Mouse (Mus musculus) embryonic facial prominence, embryonic 14.5 days (tissue): ENCODE measurements around the gene Pars2. TPM values are rescaled to one million over a fixed set of nuclear protein-coding genes. Genes with fewer than 3 reads are reported as not detected.

Experiments used
- ATAC-seq: fragments of 200-750 bp; cut with Nextera tagmentation; 2 replicates; pipeline ENCODE4 v1.8.0; 2017; ENCODE audit warnings: low read depth, moderate number of reproducible peaks, moderate TSS enrichment
- DNase-seq: peaks from one replicate; pipeline ENCODE4 v3.0.0-alpha.2; 2015; ENCODE audit warnings: low spot score
- H3K27ac ChIP-seq: fragments of 300-500 bp; sonication (generic); replicated peaks from 2 replicates; pipeline ENCODE4 v1.5.1; 2014; ENCODE audit warnings: low read depth, mild to moderate bottlenecking, low read length, moderate library complexity
- H3K27me3 ChIP-seq: fragments of 300-500 bp; sonication (generic); replicated peaks from 2 replicates; pipeline ENCODE4 v1.6.1; 2014; ENCODE audit warnings: low read length; ENCODE audit not compliant: control insufficient read depth, insufficient read depth
- H3K36me3 ChIP-seq: fragments of 300-500 bp; sonication (generic); 2 replicates; pipeline ENCODE4 v1.6.1; 2014; ENCODE audit warnings: low read length, mixed read lengths; ENCODE audit not compliant: control insufficient read depth, insufficient read depth
- H3K4me1 ChIP-seq: fragments of 300-500 bp; sonication (generic); 2 replicates; pipeline ENCODE4 v1.6.1; 2014; ENCODE audit warnings: antibody characterized with exemption, low read length; ENCODE audit not compliant: control insufficient read depth, insufficient read depth
- H3K4me2 ChIP-seq: fragments of 300-500 bp; sonication (generic); 2 replicates; pipeline ENCODE4 v1.6.1; 2014; ENCODE audit warnings: low read depth, mild to moderate bottlenecking, low read length, moderate library complexity, mixed read lengths
- H3K4me3 ChIP-seq: fragments of 300-500 bp; sonication (generic); 2 replicates; pipeline ENCODE4 v1.5.1; 2014; ENCODE audit warnings: low read depth, mild to moderate bottlenecking, low read length
- H3K9ac ChIP-seq: fragments of 300-500 bp; sonication (generic); 2 replicates; pipeline ENCODE4 v1.6.1; 2014; ENCODE audit warnings: low read depth, mild to moderate bottlenecking, low read length, moderate library complexity, mixed read lengths
- H3K9me3 ChIP-seq: fragments of 300-500 bp; sonication (generic); 2 replicates; pipeline ENCODE4 v1.6.1; 2016; ENCODE audit warnings: low read length; ENCODE audit not compliant: control insufficient read depth
- WGBS: fragments of 180-500 bp; shearing (Covaris S2); extraction: QIAGEN DNeasy Blood & Tissue Kit; methylation state at CpG from one replicate; pipeline ENCODE4 v1.1.7; 2014; 5-methylcytosine and 5-hydroxymethylcytosine counted together
- polyA plus RNA-seq: library from polyadenylated mRNA; unstranded; fragments of >200 nt; fragmentation: Nextera tagmentation; extraction: Ambion mirVana; gene quantifications from 2 replicates; pipeline ENCODE4 v1.2.1, GENCODE M21; 2014

Gene Pars2
- 12.2 and 12.4 TPM in 2 replicates for polyA plus RNA-seq

- Histone ChIP-seq H3K4me1 (peaks cover 8% of the 10 kb centered on the region; the same call in 1 of the 2 replicates), H3K9me3 (no peaks in the 10 kb centered on the region), H3K9ac (peak within 1 kb of the TSS; percentile 81), H3K4me2 (peak within 1 kb of the TSS; percentile 94), H3K27me3 (no peaks in the 10 kb centered on the region), H3K27ac (peak within 1 kb of the TSS; percentile 74), H3K36me3 (peaks cover 19% of the 10 kb centered on the region), H3K4me3 (peak within 1 kb of the TSS; percentile 73)
- DNase-seq (peak; percentile 99), ATAC-seq (peak; percentile 99)
- 1% methylated on average over 40 of the region's 40 CpGs for WGBS
Measured at GRCm38 (mm10) chr4:106650833-106651527, at the start of gene Pars2. Gene Pars2, plus strand, starts transcription at chr4:106651069.

GRCm38 (mm10) chr4:106606639-106607554 lies 44.0 kb upstream of the Pars2 start:
- 0 out of 2 replicates have a peak, but pooled peaks cover 3% of the 10 kb centered on the region for H3K9me3 ChIP-seq
- no peak overlapping the region for H3K9ac ChIP-seq
- 37% methylated on average over 18 of the region's 18 CpGs for WGBS
- no peaks in the 10 kb centered on the region for H3K27me3 ChIP-seq
- no peak overlapping the region for H3K4me3 ChIP-seq
- H3K36me3 ChIP-seq, result no peaks in the 10 kb centered on the region
- peak overlapping the region; percentile 40 for H3K4me2 ChIP-seq
- no peak overlapping the region for H3K27ac ChIP-seq
- peak; percentile 97 for ATAC-seq
- peak; percentile 67 for DNase-seq
- H3K4me1 ChIP-seq, result no peaks in the 10 kb centered on the region

GRCm38 (mm10) chr4:106607905-106608304 lies 43.0 kb upstream of the Pars2 start:
- ATAC-seq (no peak), DNase-seq (no peak)
- no peak overlapping the region for H3K4me3 ChIP-seq
- H3K4me1 ChIP-seq, result no peaks in the 10 kb centered on the region
- no peaks in the 10 kb centered on the region for H3K36me3 ChIP-seq
- 0 out of 2 replicates have a peak, but pooled peaks cover 3% of the 10 kb centered on the region for H3K9me3 ChIP-seq
- no peaks in the 10 kb centered on the region for H3K27me3 ChIP-seq
- WGBS, result 90% methylated on average over 1 of the region's 1 CpGs
- H3K9ac ChIP-seq, result no peak overlapping the region
- no peak overlapping the region for H3K4me2 ChIP-seq
- no peak overlapping the region for H3K27ac ChIP-seq

GRCm38 (mm10) chr4:106613105-106613504 lies 37.8 kb upstream of the Pars2 start:
- no peaks in the 10 kb centered on the region for H3K36me3 ChIP-seq
- no peak overlapping the region for H3K27ac ChIP-seq
- no peaks in the 10 kb centered on the region for H3K27me3 ChIP-seq
- no peak overlapping the region for H3K4me2 ChIP-seq
- WGBS, result 73% methylated on average over 8 of the region's 8 CpGs
- no peak for DNase-seq
- H3K9me3 ChIP-seq, result 0 out of 2 replicates have a peak, but pooled peaks cover 3% of the 10 kb centered on the region
- H3K4me3 ChIP-seq, result no peak overlapping the region
- no peak overlapping the region for H3K9ac ChIP-seq
- ATAC-seq, result no peak
- H3K4me1 ChIP-seq, result no peaks in the 10 kb centered on the region; the same call in 1 of the 2 replicates

GRCm38 (mm10) chr4:106613560-106613959 lies 37.3 kb upstream of the Pars2 start:
- H3K9me3 ChIP-seq, result no peaks in the 10 kb centered on the region
- WGBS, result 83% methylated on average over 3 of the region's 3 CpGs
- no peaks in the 10 kb centered on the region for H3K27me3 ChIP-seq
- no peak overlapping the region for H3K4me3 ChIP-seq
- H3K36me3 ChIP-seq, result no peaks in the 10 kb centered on the region
- DNase-seq, result no peak
- no peak overlapping the region for H3K27ac ChIP-seq
- H3K9ac ChIP-seq, result no peak overlapping the region
- H3K4me1 ChIP-seq, result no peaks in the 10 kb centered on the region; the same call in 1 of the 2 replicates
- no peak overlapping the region for H3K4me2 ChIP-seq
- no peak for ATAC-seq

GRCm38 (mm10) chr4:106614180-106614797 lies 36.6 kb upstream of the Pars2 start:
- Histone ChIP-seq H3K36me3 (no peaks in the 10 kb centered on the region), H3K4me2 (no peak overlapping the region), H3K4me3 (no peak overlapping the region), H3K9ac (no peak overlapping the region), H3K4me1 (no peaks in the 10 kb centered on the region; the same call in 1 of the 2 replicates), H3K27me3 (no peaks in the 10 kb centered on the region), H3K27ac (no peak overlapping the region), H3K9me3 (no peaks in the 10 kb centered on the region)
- ATAC-seq (peak; percentile 68), DNase-seq (peak; percentile 70)
- 45% methylated on average over 7 of the region's 7 CpGs for WGBS

GRCm38 (mm10) chr4:106614881-106615280 lies 36.0 kb upstream of the Pars2 start:
- Histone ChIP-seq H3K36me3 (no peaks in the 10 kb centered on the region), H3K4me3 (no peak overlapping the region), H3K27ac (no peak overlapping the region), H3K9ac (no peak overlapping the region), H3K9me3 (no peaks in the 10 kb centered on the region), H3K4me2 (no peak overlapping the region), H3K4me1 (no peaks in the 10 kb centered on the region; the same call in 1 of the 2 replicates), H3K27me3 (no peaks in the 10 kb centered on the region)
- WGBS, result 79% methylated on average over 9 of the region's 9 CpGs
- ATAC-seq, result no peak
- DNase-seq, result no peak

- no peak for ATAC-seq
Measured at GRCm38 (mm10) chr4:106615637-106616036, 35.2 kb upstream of the Pars2 start.

More at GRCm38 (mm10) chr4:106615637-106616036, 35.2 kb upstream of the Pars2 start:
- Histone ChIP-seq H3K4me1 (no peaks in the 10 kb centered on the region; the same call in 1 of the 2 replicates), H3K36me3 (no peaks in the 10 kb centered on the region), H3K4me3 (no peak overlapping the region), H3K4me2 (no peak overlapping the region), H3K9ac (no peak overlapping the region), H3K27me3 (no peaks in the 10 kb centered on the region), H3K9me3 (no peaks in the 10 kb centered on the region), H3K27ac (no peak overlapping the region)
- DNase-seq, result no peak
- 77% methylated on average over 12 of the region's 12 CpGs for WGBS
